Mouse (Mus musculus): ENCODE measurements at regions not wholly inside any gene's neighbourhood (a gene's known extent, or its start where the extent isn't known, plus 50 kb on each side); places are given as distances from the start of the nearest gene placed in this dataset.
A peak's percentile ranks its signal among the peaks of the same experiment; 100 is the strongest.

DNA sequence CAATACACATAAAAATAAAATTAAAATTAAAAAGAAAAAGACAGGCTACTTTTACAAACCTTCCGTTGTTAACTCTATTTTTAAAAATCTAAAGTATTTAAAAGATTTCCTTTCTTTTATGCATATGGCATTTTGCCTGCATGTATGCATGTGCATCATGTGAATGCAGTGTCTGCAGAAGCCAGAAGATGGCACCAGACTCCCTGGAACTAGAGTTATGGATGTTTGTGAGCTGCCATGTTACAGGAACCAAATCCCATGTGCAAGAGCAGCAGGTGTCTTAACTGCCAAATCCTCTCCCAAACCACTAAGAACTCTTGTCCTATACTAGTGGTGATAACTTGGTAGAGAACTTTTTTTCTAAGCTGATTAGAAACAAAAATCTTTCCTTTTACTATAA lies 60.1 kb upstream of the Abcb5 start:
- ATAC-seq = peak; percentile 63

DNA sequence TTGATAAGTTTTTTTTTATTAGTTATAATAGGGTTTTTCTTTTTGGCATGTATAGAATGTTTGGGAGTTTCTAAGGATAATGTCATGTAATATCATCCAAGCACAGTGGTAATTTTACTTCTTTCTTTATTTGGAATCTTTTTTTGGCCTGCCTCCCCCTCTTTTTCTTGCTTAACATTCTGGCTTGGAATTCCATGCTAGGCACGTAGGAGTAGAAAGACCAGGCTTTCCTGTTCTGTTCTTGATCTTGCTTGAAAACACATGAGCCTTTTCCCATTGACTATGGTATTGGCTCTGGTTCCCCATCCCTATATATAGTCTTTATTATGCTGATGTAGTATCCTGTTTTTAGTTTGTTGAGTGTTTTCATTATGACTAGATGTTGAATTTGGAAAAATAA lies 57.8 kb upstream of the Abcb5 start:
- ATAC-seq = no peak
